Mouse (Mus musculus) heart, postnatal 0 days (tissue): ENCODE measurements around the gene Pde2a.
A peak's percentile ranks its signal among the peaks of the same experiment; 100 is the strongest.

Experiments
- CTCF ChIP-seq: IDR thresholded peaks from 2 replicates; pipeline ENCODE4 v1.5.1; 2016; ENCODE audit warnings: antibody characterized with exemption, control low read depth, low read depth
- EP300 ChIP-seq: IDR thresholded peaks from 2 replicates; pipeline ENCODE4 v1.6.1; 2016; ENCODE audit warnings: antibody characterized with exemption, low read depth

- TF ChIP-seq EP300 (no peak), CTCF (peak; percentile 99)
These were observed 29.2 kb downstream of the Pde2a start for GRCm38 (mm10) chr7:101450422-101451401.
